13 mouse cellular contexts compared by ENCODE assay signal in genomic region chr9:101045710-101046338, GRCm38 (mm10). TPM values are rescaled to one million over a fixed set of nuclear protein-coding genes. Genes with fewer than 3 reads are reported as not detected.
A peak's percentile ranks its signal among the peaks of the same experiment; 100 is the strongest.
DNase-seq lines count a peak whose midpoint lies in the region; ATAC-seq and TF ChIP-seq lines count a peak whose summit lies in the region.
"Had no signal": no experiment of that assay in that cellular context is flagged by ENCODE, and none has a peak within 500 bp of the region (broad histone marks: within the 10 kb centered on the region; RNA-seq: fewer than 3 reads in every experiment).

No protein-coding gene starts in this region.

- 64% methylated on average over 15 of the region's 15 CpGs for WGBS in heart, embryonic 14.5 days
- WGBS in liver, embryonic 15.5 days (ENCODE audit: insufficient replicate concordance), result 26% methylated on average over 15 of the region's 15 CpGs
- 61% methylated on average over 15 of the region's 15 CpGs for WGBS in midbrain, embryonic 16.5 days

- TF ChIP-seq CTCF in G1E (IDR thresholded peaks at IDR 0.05; ENCODE audit: low read depth, low read length), result no peak

- no peaks in the 10 kb centered on the region for H3K36me3 ChIP-seq in heart, embryonic 14.5 days (ENCODE audit: control insufficient read depth, insufficient read depth, low read length)
- no peaks in the 10 kb centered on the region for H3K36me3 ChIP-seq in G1E (replicated peaks)
- H3K36me3 ChIP-seq in liver, embryonic 15.5 days (replicated peaks), result no peaks in the 10 kb centered on the region
- H3K36me3 ChIP-seq in midbrain, embryonic 16.5 days (ENCODE audit: control insufficient read depth, insufficient read depth, low read length), result no peaks in the 10 kb centered on the region
- H3K36me3 ChIP-seq: forebrain, embryonic 10.5 days had no signal

- ATAC-seq in heart, embryonic 14.5 days (ENCODE audit: insufficient number of reproducible peaks, insufficient read depth, low FRiP score, low read depth), result no peak
- peak; percentile 77 for ATAC-seq in G1E (ENCODE audit: extremely low read depth, insufficient number of reproducible peaks, low FRiP score, poor library complexity, severe bottlenecking)
- ATAC-seq in liver, embryonic 15.5 days (ENCODE audit: insufficient read depth), result no peak
- no peak for ATAC-seq in midbrain, embryonic 16.5 days
- ATAC-seq: Patski had no signal

- H3K4me2 ChIP-seq in heart, embryonic 14.5 days (ENCODE audit: low read length), result peak overlapping the region; percentile 13; the same call in 1 of the 2 replicates
- peak overlapping the region; percentile 27 for H3K4me2 ChIP-seq in liver, embryonic 15.5 days
- no peak overlapping the region for H3K4me2 ChIP-seq in midbrain, embryonic 16.5 days (ENCODE audit: low read length)

- H3K9me3 ChIP-seq in heart, embryonic 14.5 days (ENCODE audit: control insufficient read depth, low read length), result 0 out of 2 replicates have a peak, but pooled peaks cover 5% of the 10 kb centered on the region
- no peaks in the 10 kb centered on the region for H3K9me3 ChIP-seq in G1E (replicated peaks)
- no peaks in the 10 kb centered on the region for H3K9me3 ChIP-seq in liver, embryonic 15.5 days (replicated peaks)
- H3K9me3 ChIP-seq in midbrain, embryonic 16.5 days (replicated peaks; ENCODE audit: control insufficient read depth, low read length, poor library complexity, severe bottlenecking), result no peaks in the 10 kb centered on the region
- H3K9me3 ChIP-seq: forebrain, embryonic 10.5 days had no signal

- no peak overlapping the region for H3K4me3 ChIP-seq in heart, embryonic 14.5 days (ENCODE audit: control insufficient read depth in 1 of 2, insufficient read depth in 1 of 2, low read depth in 1 of 2, low read length in 2 of 2)
- H3K4me3 ChIP-seq in G1E (ENCODE audit: low read depth, low read length), result no peak overlapping the region
- H3K4me3 ChIP-seq in liver, embryonic 15.5 days (replicated peaks), result no peak overlapping the region
- no peak overlapping the region for H3K4me3 ChIP-seq in midbrain, embryonic 16.5 days (ENCODE audit: low read depth, low read length)
- H3K4me3 ChIP-seq: forebrain, embryonic 10.5 days; layer of hippocampus, adult 2 months had no signal

- DNase-seq in heart, adult 8-10 months (ENCODE audit: low spot score), result no peak
- peak; percentile 8 for DNase-seq in G1E (ENCODE audit: low spot score)
- DNase-seq in kidney, adult 18-20 months, result peak; percentile 40
- DNase-seq in cerebellum, postnatal 4 days (ENCODE audit: low spot score in 2 of 2), result no peak
- DNase-seq in ovary, postnatal 14 days (ENCODE audit: low spot score), result no peak
- DNase-seq: cerebellum, postnatal 10 days; heart, adult 18-20 months had no signal

- no peak overlapping the region for H3K9ac ChIP-seq in heart, embryonic 14.5 days (ENCODE audit: low read length)
- H3K9ac ChIP-seq in liver, embryonic 15.5 days, result 0 out of 2 replicates have a peak overlapping the region, but pooled peaks have one; percentile 18
- H3K9ac ChIP-seq in midbrain, embryonic 16.5 days (ENCODE audit: low read depth, low read length), result no peak overlapping the region

- H3K4me1 ChIP-seq in heart, embryonic 14.5 days (ENCODE audit: control insufficient read depth in 2 of 2, insufficient read depth in 2 of 2, low read length in 2 of 2), result no peaks in the 10 kb centered on the region; a peak in 1 of 4 replicates
- H3K4me1 ChIP-seq in G1E (ENCODE audit: insufficient read depth, low read depth, low read length), result peaks cover 13% of the 10 kb centered on the region
- 0 out of 2 replicates have a peak, but pooled peaks cover 5% of the 10 kb centered on the region for H3K4me1 ChIP-seq in liver, embryonic 15.5 days (replicated peaks)
- no peaks in the 10 kb centered on the region for H3K4me1 ChIP-seq in midbrain, embryonic 16.5 days (ENCODE audit: control insufficient read depth, insufficient read depth, low read length)

- H3K27me3 ChIP-seq in heart, embryonic 14.5 days (ENCODE audit: control insufficient read depth, insufficient read depth, low read length), result no peaks in the 10 kb centered on the region
- H3K27me3 ChIP-seq in G1E (ENCODE audit: insufficient read depth, low read length), result peaks cover 18% of the 10 kb centered on the region
- no peaks in the 10 kb centered on the region; the same call in 1 of the 2 replicates for H3K27me3 ChIP-seq in liver, embryonic 15.5 days
- no peaks in the 10 kb centered on the region for H3K27me3 ChIP-seq in midbrain, embryonic 16.5 days (ENCODE audit: control insufficient read depth, insufficient read depth, low read depth, low read length)
- H3K27me3 ChIP-seq: Patski had no signal

- H3K27ac ChIP-seq in heart, embryonic 14.5 days (replicated peaks in 1 of 2; ENCODE audit: control insufficient read depth in 1 of 2, insufficient read depth in 1 of 2, low read depth in 2 of 2, low read length in 2 of 2), result no peak overlapping the region
- no peak overlapping the region for H3K27ac ChIP-seq in liver, embryonic 15.5 days (replicated peaks)
- no peak overlapping the region for H3K27ac ChIP-seq in midbrain, embryonic 16.5 days (ENCODE audit: low read length)
- H3K27ac ChIP-seq: forebrain, embryonic 10.5 days; layer of hippocampus, adult 2 months had no signal

RNA-seq across cellular contexts. Expression of gene Pccb, which starts 11.1 kb away (rescaled TPM):
- polyA plus RNA-seq in heart, embryonic 14.5 days (2014; fragmentation: Nextera tagmentation; extraction: Ambion mirVana), result 25.7 and 30.4 TPM in 2 replicates
- 100 to 1,000 TPM; 105 to 121 (median 110) TPM for total RNA-seq in heart, adult 8-10 months (2022)
- 11.2 and 15.5 TPM in 2 replicates for total RNA-seq in G1E (2014; fragmentation: Nextera tagmentation)
- 14.0 and 15.2 TPM in 2 replicates for total RNA-seq in G1E (2017)
- polyA plus RNA-seq in G1E (2012), result 51.1 and 55.5 TPM in 2 replicates
- 7.5 and 8.4 TPM in 2 replicates for polyA plus RNA-seq in liver, embryonic 15.5 days (2015; fragmentation: Nextera tagmentation; extraction: Ambion mirVana)
- polyA plus RNA-seq in midbrain, embryonic 16.5 days (2015; fragmentation: Nextera tagmentation; extraction: Ambion mirVana), result 25.2 and 27.6 TPM in 2 replicates

RNA-seq across cellular contexts. Expression of gene Msl2, which starts 28.1 kb away (rescaled TPM):
- 4.2 and 5.3 TPM in 2 replicates for polyA plus RNA-seq in heart, embryonic 14.5 days (2014; fragmentation: Nextera tagmentation; extraction: Ambion mirVana)
- 10 to 100 TPM; 30.6 to 35.1 (median 34.1) TPM for total RNA-seq in heart, adult 8-10 months (2022)
- total RNA-seq in G1E (2014; fragmentation: Nextera tagmentation), result 111 and 126 TPM in 2 replicates
- total RNA-seq in G1E (2017), result 29.1 and 29.6 TPM in 2 replicates
- 21.7 and 24.9 TPM in 2 replicates for polyA plus RNA-seq in G1E (2012)
- 2.2 and 2.4 TPM in 2 replicates for polyA plus RNA-seq in liver, embryonic 15.5 days (2015; fragmentation: Nextera tagmentation; extraction: Ambion mirVana)
- 3.4 and 4.2 TPM in 2 replicates for polyA plus RNA-seq in midbrain, embryonic 16.5 days (2015; fragmentation: Nextera tagmentation; extraction: Ambion mirVana)

Comparison
In these comparisons a context has a peak if more than half of its experiments do, and no peak if none do; other contexts are left out.
1. DNase-seq: peak in G1E (single experiment) and kidney, adult 18-20 months (single experiment); none in heart, adult 8-10 months (single experiment), cerebellum, postnatal 4 days (0 of 2) and ovary, postnatal 14 days (single experiment).